Mouse (Mus musculus) kidney, embryonic 15.5 days (tissue): ENCODE results near the gene Jazf1. TPM values are rescaled to one million over a fixed set of nuclear protein-coding genes. Genes with fewer than 3 reads are reported as not detected.

Experiments used
- ATAC-seq: fragments of 200-750 bp; cut with Nextera tagmentation; replicated peaks from 2 replicates; pipeline ENCODE4 v1.8.0; 2017; ENCODE audit warnings: moderate TSS enrichment; ENCODE audit not compliant: low FRiP score
- H3K27ac ChIP-seq: fragments of 300-500 bp; sonication (generic); 2 replicates; pipeline ENCODE4 v1.5.1; 2015; ENCODE audit warnings: mild to moderate bottlenecking, inconsistent platforms
- H3K27me3 ChIP-seq: fragments of 300-500 bp; sonication (generic); 2 replicates; pipeline ENCODE4 v1.6.1; 2015; ENCODE audit warnings: inconsistent platforms
- H3K36me3 ChIP-seq: fragments of 300-500 bp; sonication (generic); 2 replicates; pipeline ENCODE4 v1.6.1; 2015; ENCODE audit warnings: inconsistent platforms
- H3K4me1 ChIP-seq: fragments of 300-500 bp; sonication (generic); 2 replicates; pipeline ENCODE4 v1.6.1; 2015; ENCODE audit warnings: inconsistent platforms
- H3K4me2 ChIP-seq: fragments of 300-500 bp; sonication (generic); 2 replicates; pipeline ENCODE4 v1.6.1; 2015; ENCODE audit warnings: moderate library complexity, mild to moderate bottlenecking, inconsistent platforms
- H3K4me3 ChIP-seq: fragments of 300-500 bp; sonication (generic); replicated peaks from 2 replicates; pipeline ENCODE4 v1.5.1; 2015; ENCODE audit warnings: mild to moderate bottlenecking, inconsistent platforms
- H3K9ac ChIP-seq: fragments of 300-500 bp; sonication (generic); 2 replicates; pipeline ENCODE4 v1.6.1; 2015; ENCODE audit warnings: mild to moderate bottlenecking, inconsistent platforms
- H3K9me3 ChIP-seq: fragments of 300-500 bp; sonication (generic); replicated peaks from 2 replicates; pipeline ENCODE4 v1.6.1; 2016; ENCODE audit warnings: inconsistent platforms
- WGBS: fragments of 180-500 bp; shearing (Covaris S2); methylation state at CpG from one replicate; pipeline ENCODE4 v1.1.7; 2015; ENCODE audit warnings: mixed read lengths; 5-methylcytosine and 5-hydroxymethylcytosine counted together
- polyA plus RNA-seq: library from polyadenylated mRNA; unstranded; fragments of >200 nt; fragmentation: Nextera tagmentation; extraction: Ambion mirVana; gene quantifications from 2 replicates; pipeline ENCODE4 v1.2.1, GENCODE M21; 2015

The Jazf1 gene
- polyA plus RNA-seq, 1 experiment from 2014 or later: 3.9 TPM

DNA sequence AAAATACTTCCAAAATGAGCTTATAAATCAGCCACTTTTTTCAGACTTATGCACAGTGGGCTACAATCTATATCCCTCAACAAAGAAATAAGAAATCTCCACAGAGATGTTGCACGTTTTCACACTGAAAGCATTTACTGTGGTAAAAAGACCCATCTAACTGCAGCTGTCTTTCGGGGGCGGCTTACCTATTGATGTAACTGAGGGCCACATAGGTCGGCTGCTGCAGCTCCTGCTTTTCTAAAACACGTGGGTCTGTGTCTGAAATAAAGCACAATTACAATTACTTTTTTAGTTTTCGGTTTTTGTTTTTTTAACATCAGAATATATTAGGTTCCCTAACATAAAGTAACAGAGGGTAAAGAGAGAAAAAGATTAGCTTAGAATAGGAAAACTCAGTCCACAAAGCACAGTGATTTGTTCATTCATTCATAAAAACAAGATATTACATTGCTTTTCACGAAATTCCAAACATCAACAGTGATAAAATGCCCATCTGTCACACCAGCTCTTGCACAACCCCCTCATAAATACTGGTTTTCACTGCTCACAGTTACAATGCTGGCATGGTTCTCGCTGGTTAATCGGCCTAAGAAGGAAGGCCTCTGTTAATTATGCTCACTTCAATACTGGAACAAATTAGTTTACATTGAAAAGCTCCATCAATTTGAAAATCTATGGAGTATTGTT lies 174.5 kb downstream of the Jazf1 start:
- H3K9ac ChIP-seq: no peak overlapping the region
- no peak overlapping the region for H3K4me3 ChIP-seq
- no peaks in the 10 kb centered on the region for H3K9me3 ChIP-seq
- H3K4me1 ChIP-seq: peaks cover 7% of the 10 kb centered on the region; the same call in 1 of the 2 replicates
- no peaks in the 10 kb centered on the region for H3K27me3 ChIP-seq
- no peak overlapping the region for H3K27ac ChIP-seq
- ATAC-seq: no peak
- no peaks in the 10 kb centered on the region for H3K36me3 ChIP-seq
- 46% methylated on average over 9 of the region's 9 CpGs for WGBS
- H3K4me2 ChIP-seq: no peak overlapping the region

DNA sequence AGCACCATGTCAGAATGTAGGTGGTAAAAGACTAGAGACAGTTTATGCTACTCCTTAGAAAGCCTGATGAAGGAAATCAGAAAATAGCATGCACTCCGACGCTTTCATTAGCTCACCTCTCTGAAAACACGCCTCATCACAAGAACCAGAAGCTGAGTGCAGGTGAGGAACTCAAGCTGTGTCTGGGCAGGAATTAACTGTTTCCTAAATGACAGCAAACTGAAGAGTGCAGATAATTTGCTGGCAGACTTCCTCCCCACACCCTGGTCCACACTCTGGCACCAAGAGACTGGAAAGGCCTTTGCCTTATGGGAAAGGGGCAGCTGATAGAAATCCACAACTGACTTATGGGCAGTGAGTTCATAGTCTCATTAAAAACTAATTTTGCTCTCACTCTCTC lies 175.5 kb downstream of the Jazf1 start:
- Histone ChIP-seq H3K9ac (no peak overlapping the region), H3K9me3 (no peaks in the 10 kb centered on the region), H3K4me2 (no peak overlapping the region), H3K4me1 (peaks cover 7% of the 10 kb centered on the region; the same call in 1 of the 2 replicates), H3K4me3 (no peak overlapping the region), H3K27ac (no peak overlapping the region), H3K36me3 (no peaks in the 10 kb centered on the region), H3K27me3 (no peaks in the 10 kb centered on the region)
- 79% methylated on average over 3 of the region's 3 CpGs for WGBS
- no peak for ATAC-seq

DNA sequence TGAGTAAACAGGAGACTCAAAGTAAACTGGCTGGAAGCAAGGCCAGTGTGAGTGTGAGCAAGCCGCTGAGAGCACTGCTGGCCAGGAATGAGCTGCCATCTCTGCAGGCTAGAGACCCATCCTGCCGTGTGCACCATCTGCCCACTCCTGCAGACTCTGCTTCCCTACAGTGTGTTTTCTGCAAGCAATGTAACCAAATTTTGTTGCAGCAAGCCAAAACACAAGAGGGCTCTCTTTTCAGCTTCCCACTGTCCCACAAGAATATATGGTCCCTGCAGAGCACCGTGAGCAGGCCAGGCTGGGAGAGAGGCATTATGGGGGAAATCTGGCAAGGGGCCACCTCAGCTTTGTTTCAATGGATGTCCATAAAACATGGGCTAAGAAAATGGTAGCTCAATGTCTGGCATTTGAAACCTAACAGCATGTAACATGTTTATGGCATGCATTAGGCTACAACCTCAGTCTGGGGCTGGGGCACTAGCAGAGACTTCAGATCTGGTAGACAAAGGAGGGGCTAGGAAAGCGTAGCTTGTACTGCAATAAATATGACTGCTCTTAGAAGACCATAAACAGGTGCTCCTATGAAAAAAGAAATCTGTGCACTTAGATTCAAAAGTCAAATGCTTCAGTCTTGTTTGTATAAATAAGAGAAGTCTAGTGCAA lies 180.8 kb downstream of the Jazf1 start:
- no peaks in the 10 kb centered on the region for H3K9me3 ChIP-seq

DNA sequence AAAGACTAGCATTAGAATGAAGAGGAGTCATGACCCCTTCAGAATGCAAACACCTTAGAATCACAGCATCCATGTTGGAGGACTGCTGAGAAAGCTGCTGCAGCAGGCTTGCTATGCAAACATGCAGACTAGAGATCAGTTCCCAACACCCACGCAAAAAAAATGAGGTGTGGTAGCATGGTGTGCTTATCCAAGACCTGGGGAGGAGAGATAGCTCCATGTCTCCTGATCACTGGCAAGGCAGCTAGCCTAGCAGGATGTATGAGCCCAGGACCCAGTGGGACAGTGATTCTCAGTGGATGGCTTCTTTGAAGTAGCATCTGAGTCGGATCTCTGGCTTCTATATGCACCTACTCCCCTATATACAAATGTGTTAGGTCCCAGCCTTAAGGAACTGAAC lies 184.7 kb downstream of the Jazf1 start:
- H3K4me3 ChIP-seq: no peak overlapping the region
- WGBS: 64% methylated on average over 2 of the region's 2 CpGs
- no peaks in the 10 kb centered on the region for H3K36me3 ChIP-seq
- peaks cover 1% of the 10 kb centered on the region; the same call in 1 of the 2 replicates for H3K9me3 ChIP-seq
- peaks cover 8% of the 10 kb centered on the region for H3K4me1 ChIP-seq
- H3K9ac ChIP-seq: no peak overlapping the region
- no peak overlapping the region for H3K27ac ChIP-seq
- H3K4me2 ChIP-seq: no peak overlapping the region
- no peak for ATAC-seq
- H3K27me3 ChIP-seq: no peaks in the 10 kb centered on the region

More for the DNA sequence above, 180.8 kb downstream of the Jazf1 start:
- 50% methylated on average over 4 of the region's 4 CpGs for WGBS
- H3K27ac ChIP-seq: no peak overlapping the region
- H3K27me3 ChIP-seq: no peaks in the 10 kb centered on the region
- H3K4me1 ChIP-seq: peaks cover 8% of the 10 kb centered on the region
- H3K9ac ChIP-seq: no peak overlapping the region
- no peak overlapping the region for H3K4me3 ChIP-seq
- H3K36me3 ChIP-seq: no peaks in the 10 kb centered on the region
- no peak overlapping the region for H3K4me2 ChIP-seq
- no peak for ATAC-seq

DNA sequence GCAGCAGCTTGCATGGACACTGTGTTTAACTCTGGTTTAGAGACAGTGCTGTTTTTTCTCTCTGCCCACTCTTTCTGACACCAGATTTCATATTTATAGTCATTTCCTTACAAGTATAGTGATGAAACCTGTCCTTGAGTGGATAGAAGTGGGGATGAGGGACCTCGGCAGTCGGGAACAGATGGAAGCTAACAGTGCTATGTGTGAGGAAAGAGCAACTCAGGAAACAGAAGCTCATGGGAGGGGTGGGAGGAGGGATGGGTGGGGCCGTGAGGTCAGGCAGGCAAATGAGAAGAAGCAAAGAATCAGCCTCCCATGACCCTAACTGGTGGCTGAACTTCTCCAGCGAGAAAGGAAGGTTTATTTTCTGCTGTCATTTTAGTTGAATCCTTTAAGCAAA lies 191.3 kb downstream of the Jazf1 start:
- Histone ChIP-seq H3K4me2 (no peak overlapping the region), H3K27ac (no peak overlapping the region), H3K36me3 (no peaks in the 10 kb centered on the region), H3K27me3 (no peaks in the 10 kb centered on the region), H3K4me3 (no peak overlapping the region), H3K9ac (no peak overlapping the region), H3K4me1 (no peaks in the 10 kb centered on the region), H3K9me3 (peaks cover 3% of the 10 kb centered on the region; the same call in 1 of the 2 replicates)
- 15% methylated on average over 4 of the region's 4 CpGs for WGBS
- no peak for ATAC-seq

DNA sequence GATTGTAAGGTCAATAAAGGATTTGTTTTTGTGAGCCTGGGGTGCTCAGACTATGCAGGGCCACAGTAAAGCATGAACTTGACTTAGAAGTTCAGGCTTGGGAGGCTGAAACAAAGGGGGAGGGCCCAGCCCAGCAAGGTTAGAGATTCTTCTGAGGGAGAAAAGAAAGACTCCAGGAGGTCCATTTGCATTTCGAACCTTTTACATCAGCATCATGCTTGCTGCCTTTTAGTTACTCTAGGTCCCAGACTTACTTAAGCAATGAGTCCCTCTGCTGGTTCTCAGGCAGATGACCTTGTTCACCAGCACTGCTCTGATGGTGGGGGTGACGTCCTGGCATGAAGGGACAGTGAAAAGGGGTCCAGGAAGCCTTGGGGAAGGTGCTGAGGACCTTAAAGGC lies 197.1 kb downstream of the Jazf1 start:
- WGBS: 22% methylated on average over 2 of the region's 2 CpGs
- Histone ChIP-seq H3K27ac (no peak overlapping the region), H3K27me3 (peaks cover 3% of the 10 kb centered on the region; the same call in 1 of the 2 replicates), H3K36me3 (no peaks in the 10 kb centered on the region), H3K4me1 (no peaks in the 10 kb centered on the region), H3K4me2 (no peak overlapping the region), H3K4me3 (no peak overlapping the region), H3K9me3 (no peaks in the 10 kb centered on the region), H3K9ac (no peak overlapping the region)
- no peak for ATAC-seq

GRCm38 (mm10) chr6:52869252-52869651 lies 199.2 kb downstream of the Jazf1 start:
- 83% methylated on average over 2 of the region's 2 CpGs for WGBS
- Histone ChIP-seq H3K9ac (no peak overlapping the region), H3K4me2 (no peak overlapping the region), H3K4me3 (no peak overlapping the region), H3K27ac (no peak overlapping the region), H3K9me3 (no peaks in the 10 kb centered on the region), H3K27me3 (peaks cover 3% of the 10 kb centered on the region; the same call in 1 of the 2 replicates), H3K36me3 (no peaks in the 10 kb centered on the region), H3K4me1 (peaks cover 6% of the 10 kb centered on the region)
- ATAC-seq: no peak

- WGBS: 85% methylated on average over 2 of the region's 2 CpGs
- peaks cover 3% of the 10 kb centered on the region; the same call in 1 of the 2 replicates for H3K27me3 ChIP-seq
- H3K36me3 ChIP-seq: no peaks in the 10 kb centered on the region
- no peak overlapping the region for H3K4me2 ChIP-seq
- H3K9me3 ChIP-seq: no peaks in the 10 kb centered on the region
- peaks cover 9% of the 10 kb centered on the region for H3K4me1 ChIP-seq
- no peak overlapping the region for H3K27ac ChIP-seq
- H3K9ac ChIP-seq: no peak overlapping the region
- H3K4me3 ChIP-seq: no peak overlapping the region
- no peak for ATAC-seq
Observed at GRCm38 (mm10) chr6:52868352-52868751, 200.1 kb downstream of the Jazf1 start.

- Histone ChIP-seq H3K4me3 (no peak overlapping the region), H3K9me3 (no peaks in the 10 kb centered on the region), H3K36me3 (no peaks in the 10 kb centered on the region), H3K4me2 (no peak overlapping the region), H3K27ac (0 out of 2 replicates have a peak overlapping the region, but pooled peaks have one; percentile 38), H3K9ac (no peak overlapping the region), H3K27me3 (no peaks in the 10 kb centered on the region), H3K4me1 (peaks cover 48% of the 10 kb centered on the region)
- peak; percentile 56 for ATAC-seq
- 28% methylated on average over 7 of the region's 7 CpGs for WGBS
Observed at GRCm38 (mm10) chr6:52861928-52862327, 206.5 kb downstream of the Jazf1 start.

GRCm38 (mm10) chr6:52861186-52861820 lies 207.1 kb downstream of the Jazf1 start:
- Histone ChIP-seq H3K36me3 (no peaks in the 10 kb centered on the region), H3K9ac (no peak overlapping the region), H3K4me1 (peaks cover 48% of the 10 kb centered on the region), H3K4me2 (no peak overlapping the region), H3K4me3 (no peak overlapping the region), H3K27ac (peak overlapping the region; percentile 47), H3K27me3 (no peaks in the 10 kb centered on the region), H3K9me3 (no peaks in the 10 kb centered on the region)
- no peak for ATAC-seq
- WGBS: 61% methylated on average over 9 of the region's 9 CpGs

- Histone ChIP-seq H3K27me3 (0 out of 2 replicates have a peak, but pooled peaks cover 3% of the 10 kb centered on the region), H3K4me3 (no peak overlapping the region), H3K9me3 (no peaks in the 10 kb centered on the region), H3K4me2 (no peak overlapping the region), H3K27ac (no peak overlapping the region), H3K9ac (no peak overlapping the region), H3K36me3 (no peaks in the 10 kb centered on the region), H3K4me1 (peaks cover 48% of the 10 kb centered on the region)
- no peak for ATAC-seq
- WGBS: 14% methylated on average over 6 of the region's 6 CpGs
Observed at GRCm38 (mm10) chr6:52860713-52861112, 207.7 kb downstream of the Jazf1 start.

DNA sequence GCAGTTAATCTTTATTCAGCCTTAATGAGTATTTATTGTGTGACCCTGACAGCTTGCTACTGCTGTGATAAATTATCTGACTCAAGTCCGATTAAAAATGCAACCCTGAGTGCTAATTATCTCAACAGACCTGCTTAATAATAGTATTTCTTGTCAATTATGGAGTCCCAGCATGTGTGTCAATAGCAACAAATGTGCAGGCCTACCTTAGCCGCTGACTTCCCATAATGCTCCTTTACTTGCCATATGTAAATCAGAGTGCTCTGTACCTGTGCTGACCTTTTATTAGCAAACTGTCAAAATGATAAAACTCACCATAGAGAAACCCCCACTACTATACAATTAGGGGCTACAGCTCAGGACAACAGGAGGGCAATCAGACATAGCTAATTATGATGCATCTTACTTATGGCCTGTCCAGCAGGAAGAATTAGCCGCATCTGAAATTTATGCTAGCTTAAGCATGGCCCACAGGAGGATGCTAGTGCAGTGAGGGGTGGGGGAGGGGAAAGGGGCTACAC lies 209.5 kb downstream of the Jazf1 start:
- WGBS: 60% methylated on average over 3 of the region's 3 CpGs

More for the DNA sequence above, 209.5 kb downstream of the Jazf1 start:
- Histone ChIP-seq H3K4me2 (no peak overlapping the region), H3K9ac (no peak overlapping the region), H3K4me3 (no peak overlapping the region), H3K36me3 (no peaks in the 10 kb centered on the region), H3K9me3 (no peaks in the 10 kb centered on the region), H3K27me3 (peaks cover 14% of the 10 kb centered on the region), H3K27ac (no peak overlapping the region), H3K4me1 (peaks cover 41% of the 10 kb centered on the region)
- no peak for ATAC-seq
